Mouse (Mus musculus) CH12.LX (cell line): ENCODE measurements around the gene Phykpl. TPM values are rescaled to one million over a fixed set of nuclear protein-coding genes. Genes with fewer than 3 reads are reported as not detected.

Source experiments
- DNase-seq: peaks from one replicate; pipeline ENCODE4 v3.0.0-alpha.2; 2013; ENCODE audit errors: extremely low read depth
- H3K27ac ChIP-seq: 2 replicates; pipeline ENCODE4 v1.5.1; 2012; ENCODE audit warnings: low read depth, mild to moderate bottlenecking, control low read depth, moderate library complexity; ENCODE audit not compliant: insufficient read depth
- H3K27me3 ChIP-seq: replicated peaks from 2 replicates; pipeline ENCODE3; 2012; ENCODE audit warnings: inconsistent platforms
- H3K36me3 ChIP-seq, 2 experiments: replicated peaks in 1 of 2; 2 replicates each; pipeline versions ENCODE3 to v1.6.1; 2012; ENCODE audit warnings: inconsistent platforms in 1 of 2, low read length in 1 of 2, mild to moderate bottlenecking in 1 of 2, mixed read lengths in 1 of 2, moderate library complexity in 1 of 2; ENCODE audit not compliant: control insufficient read depth in 1 of 2, insufficient read depth in 1 of 2
- H3K4me1 ChIP-seq, 2 experiments: 2 replicates each; pipeline ENCODE4 v1.6.1; 2012; ENCODE audit warnings: inconsistent platforms in 1 of 2, moderate library complexity in 1 of 2; ENCODE audit not compliant: insufficient read depth in 2 of 2, control insufficient read depth in 1 of 2
- H3K4me2 ChIP-seq: 2 replicates; pipeline ENCODE4 v1.6.1; 2012; ENCODE audit warnings: low read depth, mild to moderate bottlenecking, control low read depth; ENCODE audit not compliant: poor library complexity, insufficient read depth, severe bottlenecking
- H3K4me3 ChIP-seq, 3 experiments: fragments of 150-350 bp in 1 of 3; sonication (generic) in 1 of 3; replicated peaks in 1 of 3; 2 replicates each; pipeline versions ENCODE3 to v1.5.1; 2011 to 2012; ENCODE audit warnings: low read depth in 2 of 3, low read length in 2 of 3, mild to moderate bottlenecking in 2 of 3, moderate library complexity in 2 of 3, control low read depth in 1 of 3, improper control_type of control experiment in 1 of 3, inconsistent platforms in 1 of 3, mixed read lengths in 1 of 3; ENCODE audit not compliant: poor library complexity in 1 of 3
- H3K79me2 ChIP-seq: replicated peaks from 2 replicates; pipeline ENCODE4 v1.6.1; 2012; ENCODE audit warnings: mild to moderate bottlenecking, moderate library complexity; ENCODE audit not compliant: control insufficient read depth, poor library complexity, insufficient read depth, severe bottlenecking; ENCODE audit errors: extremely low read depth
- H3K9ac ChIP-seq: 2 replicates; pipeline ENCODE4 v1.6.1; 2012; ENCODE audit warnings: low read depth, mild to moderate bottlenecking, control low read depth, moderate library complexity; ENCODE audit not compliant: insufficient read depth
- H3K9me3 ChIP-seq: replicated peaks from 2 replicates; pipeline ENCODE3; 2012; ENCODE audit warnings: low read length, inconsistent platforms, mixed read lengths
- BHLHE40 ChIP-seq: IDR thresholded peaks from 2 replicates; pipeline ENCODE4 v1.6.1; 2011; ENCODE audit warnings: mild to moderate bottlenecking, low read depth, low read length, improper control_type of control experiment
- CHD1 ChIP-seq: IDR thresholded peaks from 2 replicates; pipeline ENCODE4 v1.6.1; 2012; ENCODE audit warnings: low read depth, low read length, improper control_type of control experiment, inconsistent platforms
- CHD2 ChIP-seq: IDR thresholded peaks from 2 replicates; pipeline ENCODE4 v1.6.1; 2011; ENCODE audit warnings: low read length, improper control_type of control experiment
- CTCF ChIP-seq, 2 experiments: IDR thresholded peaks in 1 of 2; conservative IDR thresholded peaks in 1 of 2; 2 replicates each; pipeline ENCODE4 v1.5.1; 2011 to 2012; ENCODE audit warnings: low read depth in 2 of 2, low read length in 2 of 2, improper control_type of control experiment in 1 of 2, inconsistent platforms in 1 of 2, mild to moderate bottlenecking in 1 of 2, moderate library complexity in 1 of 2
- E2F4 ChIP-seq: IDR thresholded peaks from 2 replicates; pipeline ENCODE4 v1.6.1; 2011; ENCODE audit warnings: low read depth, low read length, improper control_type of control experiment; ENCODE audit not compliant: insufficient replicate concordance
- ELF1 ChIP-seq: IDR thresholded peaks from 2 replicates; pipeline ENCODE4 v1.6.1; 2014; ENCODE audit warnings: low read depth, mild to moderate bottlenecking, inconsistent platforms, low read length, improper control_type of control experiment
- EP300 ChIP-seq: IDR thresholded peaks from 2 replicates; pipeline ENCODE4 v1.6.1; 2011; ENCODE audit warnings: low read length, improper control_type of control experiment
- GABPA ChIP-seq: IDR thresholded peaks from 2 replicates; pipeline ENCODE4 v1.6.1; 2012; ENCODE audit warnings: low read depth, low read length, improper control_type of control experiment, inconsistent platforms; ENCODE audit not compliant: insufficient replicate concordance
- HCFC1 ChIP-seq: IDR thresholded peaks from 2 replicates; pipeline ENCODE4 v1.6.1; 2012; ENCODE audit warnings: low read depth, mild to moderate bottlenecking, inconsistent platforms, low read length, improper control_type of control experiment
- IRF4 ChIP-seq: IDR thresholded peaks from 2 replicates; pipeline ENCODE4 v1.6.1; 2014; ENCODE audit warnings: low read depth, mild to moderate bottlenecking, inconsistent platforms, low read length, improper control_type of control experiment
- JUND ChIP-seq: conservative IDR thresholded peaks from 2 replicates; pipeline ENCODE4 v1.6.1; 2011; ENCODE audit warnings: low read depth, low read length, improper control_type of control experiment
- KAT2A ChIP-seq: IDR thresholded peaks from 2 replicates; pipeline ENCODE4 v1.6.1; 2012; ENCODE audit warnings: low read length, improper control_type of control experiment, inconsistent platforms; ENCODE audit not compliant: insufficient replicate concordance
- MAX ChIP-seq: IDR thresholded peaks from 2 replicates; pipeline ENCODE4 v1.6.1; 2011; ENCODE audit warnings: low read length, improper control_type of control experiment
- MAZ ChIP-seq: IDR thresholded peaks from 2 replicates; pipeline ENCODE4 v1.6.1; 2012; ENCODE audit warnings: low read depth, mild to moderate bottlenecking, inconsistent platforms, low read length, improper control_type of control experiment, moderate library complexity
- MEF2A ChIP-seq: IDR thresholded peaks from 2 replicates; pipeline ENCODE4 v1.6.1; 2014; ENCODE audit warnings: low read depth, mild to moderate bottlenecking, inconsistent platforms, low read length, improper control_type of control experiment, borderline replicate concordance
- MXI1 ChIP-seq: IDR thresholded peaks from 2 replicates; pipeline ENCODE4 v1.6.1; 2011; ENCODE audit warnings: mild to moderate bottlenecking, low read depth, low read length, improper control_type of control experiment
- MYC ChIP-seq: IDR thresholded peaks from 2 replicates; pipeline ENCODE4 v1.6.1; 2011; ENCODE audit warnings: low read depth, mild to moderate bottlenecking, improper control_type of control experiment, low read length
- NELFE ChIP-seq: IDR thresholded peaks from 2 replicates; pipeline ENCODE4 v1.6.1; 2011; ENCODE audit warnings: low read depth, low read length, improper control_type of control experiment
- NRF1 ChIP-seq: IDR thresholded peaks from 2 replicates; pipeline ENCODE4 v1.6.1; 2014; ENCODE audit warnings: low read depth, mild to moderate bottlenecking, inconsistent platforms, low read length, improper control_type of control experiment, moderate library complexity
- POLR2A ChIP-seq: IDR thresholded peaks from 2 replicates; pipeline ENCODE4 v1.6.1; 2011; ENCODE audit warnings: low read depth, mild to moderate bottlenecking, improper control_type of control experiment, low read length
- POLR2AphosphoS2 ChIP-seq: IDR thresholded peaks from 2 replicates; pipeline ENCODE4 v1.6.1; 2011; ENCODE audit warnings: low read depth, low read length, improper control_type of control experiment
- RAD21 ChIP-seq: IDR thresholded peaks from 2 replicates; pipeline ENCODE4 v1.6.1; 2011; ENCODE audit warnings: low read depth, mild to moderate bottlenecking, low read length, improper control_type of control experiment, moderate library complexity
- RCOR1 ChIP-seq: conservative IDR thresholded peaks from 2 replicates; pipeline ENCODE4 v1.6.1; 2012; ENCODE audit warnings: low read depth, mild to moderate bottlenecking, inconsistent platforms, low read length, improper control_type of control experiment
- SIN3A ChIP-seq: IDR thresholded peaks from 2 replicates; pipeline ENCODE4 v1.6.1; 2012; ENCODE audit warnings: low read length, improper control_type of control experiment, inconsistent platforms
- TBP ChIP-seq: conservative IDR thresholded peaks from 2 replicates; pipeline ENCODE4 v1.6.1; 2011; ENCODE audit warnings: low read depth, low read length, improper control_type of control experiment
- TCF12 ChIP-seq: IDR thresholded peaks from 2 replicates; pipeline ENCODE4 v1.6.1; 2014; ENCODE audit warnings: low read depth, mild to moderate bottlenecking, inconsistent platforms, low read length, improper control_type of control experiment
- UBTF ChIP-seq: IDR thresholded peaks from 2 replicates; pipeline ENCODE4 v1.6.1; 2012; ENCODE audit warnings: low read depth, mild to moderate bottlenecking, inconsistent platforms, low read length, improper control_type of control experiment, moderate library complexity
- USF1 ChIP-seq: IDR thresholded peaks from 2 replicates; pipeline ENCODE4 v1.6.1; 2014; ENCODE audit warnings: low read depth, mild to moderate bottlenecking, inconsistent platforms, low read length, improper control_type of control experiment
- USF2 ChIP-seq: conservative IDR thresholded peaks from 2 replicates; pipeline ENCODE4 v1.6.1; 2011; ENCODE audit warnings: low read depth, low read length, improper control_type of control experiment
- ZC3H11A ChIP-seq: IDR thresholded peaks from 2 replicates; pipeline ENCODE4 v1.6.1; 2012; ENCODE audit warnings: low read depth, mild to moderate bottlenecking, inconsistent platforms, low read length, improper control_type of control experiment
- ZKSCAN1 ChIP-seq: IDR thresholded peaks from 2 replicates; pipeline ENCODE4 v1.6.1; 2012; ENCODE audit warnings: low read depth, inconsistent platforms, low read length, improper control_type of control experiment, borderline replicate concordance
- ZMIZ1 ChIP-seq: IDR thresholded peaks from 2 replicates; pipeline ENCODE4 v1.6.1; 2012; ENCODE audit warnings: low read depth, mild to moderate bottlenecking, inconsistent platforms, low read length, improper control_type of control experiment
- dilution Hi-C: fragments of 300-500 bp; cut with MboI; formaldehyde crosslinking; loops from 2 replicates; pipeline ENCODE4 v1.14.3; 2020; ENCODE audit warnings: low sequenced_read_pairs; ENCODE audit not compliant: extremely low pct_unique_long_range_greater_than_20kb, extremely low pct_ligation_motif_present
- in situ Hi-C: fragments of 300-500 bp; cut with MboI; formaldehyde crosslinking; loops from 3 replicates; pipeline ENCODE4 v1.14.3; 2019; ENCODE audit warnings: low sequenced_read_pairs, low pct_ligation_motif_present, low pct_unique_long_range_greater_than_20kb, mixed read lengths
- polyA plus RNA-seq: library from polyadenylated mRNA; unstranded; fragments of >175 nt; gene quantifications from 2 replicates; pipeline ENCODE4 v1.2.1, GENCODE M21; 2012; ENCODE audit warnings: low read depth; ENCODE audit not compliant: insufficient read length
- total RNA-seq, 2 experiments: library from RNA; depleted of rRNA; stranded (reverse); fragments of 300-350 nt in 1 of 2; fragments of >200 nt in 1 of 2; gene quantifications; 2 replicates each; pipeline ENCODE4 v1.2.3; 2012 to 2014

Gene Phykpl
- total RNA-seq (2012; rRNA removed) (30.9 and 40.5 TPM in 2 replicates), total RNA-seq (2014; rRNA removed) (19.4 and 25.2 TPM in 2 replicates), polyA plus RNA-seq (39.6 and 44.0 TPM in 2 replicates)

GRCm38 (mm10) chr11:51584431-51585248, at the start of gene Phykpl:
Gene Phykpl (plus strand): TSS chr11:51584757.
- H3K9me3 ChIP-seq = no peaks in the 10 kb centered on the region
- 0 out of 2 replicates have a peak, but pooled peaks have one; percentile 37 for TF ChIP-seq RCOR1
- TF ChIP-seq POLR2A = peak; percentile 98
- peak; percentile 94 for TF ChIP-seq TCF12
- peak; percentile 56; the same call in 1 of the 2 replicates for TF ChIP-seq BHLHE40
- TF ChIP-seq MAZ = peak; percentile 68; the same call in 1 of the 2 replicates
- no peak for TF ChIP-seq GABPA
- TF ChIP-seq ZMIZ1 = peak; percentile 94
- no peak for TF ChIP-seq KAT2A
- TF ChIP-seq TBP = peak; percentile 64
- peak; percentile 85; the same call in 1 of the 2 replicates for TF ChIP-seq MYC
- TF ChIP-seq RAD21 = no peak
- peak; percentile 80; the same call in 1 of the 2 replicates for TF ChIP-seq POLR2AphosphoS2
- no peak for TF ChIP-seq ZKSCAN1
- TF ChIP-seq UBTF = peak; percentile 75; the same call in 1 of the 2 replicates
- TF ChIP-seq NELFE = peak; percentile 98
- peak; percentile 91 for TF ChIP-seq ELF1
- peak; percentile 64 for TF ChIP-seq HCFC1
- no peak for TF ChIP-seq USF1
- peak in 1 of 2 experiments; percentile 35; a peak in 1 of 4 replicates for TF ChIP-seq CTCF (conservative IDR thresholded peaks at IDR 0.05 in 1 of 2, IDR thresholded peaks at IDR 0.05 in 1 of 2; ENCODE audit: low read depth in 2 of 2, low read length in 2 of 2)
- TF ChIP-seq MAX = peak; percentile 90
- peak; percentile 39; the same call in 1 of the 2 replicates for TF ChIP-seq EP300
- no peak for TF ChIP-seq ZC3H11A
- TF ChIP-seq USF2 = no peak
- no peak for TF ChIP-seq JUND
- peak; percentile 83 for TF ChIP-seq SIN3A
- TF ChIP-seq MEF2A = no peak; the same call in 1 of the 2 replicates
- TF ChIP-seq E2F4 = peak; percentile 25; the same call in 1 of the 2 replicates
- TF ChIP-seq NRF1 = peak; percentile 52
- TF ChIP-seq CHD2 = peak; percentile 65
- peak; percentile 93 for TF ChIP-seq MXI1
- TF ChIP-seq CHD1 = peak; percentile 90
- TF ChIP-seq IRF4 = peak; percentile 53; the same call in 1 of the 2 replicates
- dilution Hi-C loops = no loop called here
- H3K4me2 ChIP-seq = peak within 1 kb of the TSS; percentile 63
- no peaks in the 10 kb centered on the region for H3K79me2 ChIP-seq
- in situ Hi-C loops = loop anchor here (5.0 kb wide), 1 partner anchor 42 kb away; no protein-coding TSS in a partner anchor
- H3K4me1 ChIP-seq = peaks cover 11 to 43% of the 10 kb centered on the region in 2 experiments
- peak within 1 kb of the TSS; percentile 25 for H3K27ac ChIP-seq
- H3K36me3 ChIP-seq = peaks cover 22 to 40% of the 10 kb centered on the region in 2 experiments
- H3K4me3 ChIP-seq = peak within 1 kb of the TSS; percentile 73 to 85 (median 79)
- H3K9ac ChIP-seq = peak within 1 kb of the TSS; percentile 76
- no peaks in the 10 kb centered on the region for H3K27me3 ChIP-seq
- peak; percentile 95 for DNase-seq
